Mouse (Mus musculus) thymus, adult 2 months (tissue): ENCODE data around the gene Hspa5. TPM values are rescaled to one million over a fixed set of nuclear protein-coding genes. Genes with fewer than 3 reads are reported as not detected.
"Not testable (repeated sequence)": the region's sequence is repeated elsewhere in the genome, so short reads cannot be mapped to it uniquely, and the experiment has no call there.

Experiments used
- DNase-seq: peaks from one replicate; pipeline ENCODE4 v3.0.0; 2021
- H3K27ac ChIP-seq: fragments of 200-500 bp; 2 replicates; pipeline ENCODE4 v1.5.1; 2012; ENCODE audit warnings: low read length, control low read depth; ENCODE audit not compliant: control insufficient read depth, insufficient read depth
- H3K27me3 ChIP-seq: fragments of 200-500 bp; 2 replicates; pipeline ENCODE4 v1.6.1; 2012; ENCODE audit warnings: mild to moderate bottlenecking, low read length, moderate library complexity, mixed read lengths; ENCODE audit not compliant: control insufficient read depth, insufficient read depth
- H3K36me3 ChIP-seq: fragments of 200-500 bp; 2 replicates; pipeline ENCODE4 v1.6.1; 2012; ENCODE audit warnings: mild to moderate bottlenecking, low read length, moderate library complexity; ENCODE audit not compliant: control insufficient read depth, insufficient read depth
- H3K4me1 ChIP-seq: fragments of 200-500 bp; replicated peaks from 2 replicates; pipeline ENCODE4 v1.6.1; 2012; ENCODE audit warnings: low read length; ENCODE audit not compliant: control insufficient read depth, insufficient read depth
- H3K4me3 ChIP-seq: fragments of 200-500 bp; 2 replicates; pipeline ENCODE4 v1.5.1; 2012; ENCODE audit warnings: mild to moderate bottlenecking, low read length, control low read depth, moderate library complexity; ENCODE audit not compliant: control insufficient read depth, insufficient read depth
- CTCF ChIP-seq: fragments of 200-500 bp; IDR thresholded peaks from 2 replicates; pipeline ENCODE4 v1.5.1; 2012; ENCODE audit warnings: mild to moderate bottlenecking, control low read depth, low read length, moderate library complexity, borderline replicate concordance; ENCODE audit not compliant: control insufficient read depth, poor library complexity, insufficient read depth; ENCODE audit errors: extremely low read depth
- POLR2A ChIP-seq: fragments of 200-500 bp; IDR thresholded peaks from 2 replicates; pipeline ENCODE4 v1.6.1; 2012; ENCODE audit warnings: mild to moderate bottlenecking, low read length, control low read depth, moderate library complexity; ENCODE audit not compliant: control insufficient read depth, poor library complexity, insufficient read depth; ENCODE audit errors: extremely low read depth
- WGBS: fragments of 180-500 bp; shearing (Covaris S2); methylation state at CpG from one replicate; pipeline ENCODE4 v1.1.7; 2018; 5-methylcytosine and 5-hydroxymethylcytosine counted together
- polyA plus RNA-seq: library from polyadenylated mRNA; depleted of rRNA; stranded (reverse); fragments of >200 nt; gene quantifications from 2 replicates; pipeline ENCODE4 v1.2.3, GENCODE M21; 2012

The Hspa5 gene
- polyA plus RNA-seq, 1 experiment = 376 TPM

- Histone ChIP-seq H3K4me3 (no peak overlapping the region), H3K27me3 (no peaks in the 10 kb centered on the region), H3K36me3 (peaks cover 5% of the 10 kb centered on the region), H3K4me1 (peaks cover 6% of the 10 kb centered on the region; the same call in 1 of the 2 replicates), H3K27ac (no peak overlapping the region)
- no peak for TF ChIP-seq CTCF
- 90% methylated on average over 1 of the region's 1 CpGs for WGBS
- no peak for DNase-seq
Observed at GRCm38 (mm10) chr2:34804815-34805214, 33.0 kb downstream of the Hspa5 start.

- no peak for TF ChIP-seq POLR2A
- no peak for TF ChIP-seq CTCF
- Histone ChIP-seq H3K4me3 (no peak overlapping the region), H3K4me1 (peaks cover 3% of the 10 kb centered on the region; the same call in 1 of the 2 replicates), H3K36me3 (peaks cover 12% of the 10 kb centered on the region), H3K27me3 (no peaks in the 10 kb centered on the region), H3K27ac (no peak overlapping the region)
- DNase-seq = no peak
- WGBS = 95% methylated on average over 10 of the region's 10 CpGs
Observed at GRCm38 (mm10) chr2:34805364-34805950, 33.7 kb downstream of the Hspa5 start.

- Histone ChIP-seq H3K4me3 (no peak overlapping the region), H3K36me3 (peaks cover 38% of the 10 kb centered on the region), H3K27me3 (no peaks in the 10 kb centered on the region), H3K27ac (no peak overlapping the region), H3K4me1 (peaks cover 3% of the 10 kb centered on the region; the same call in 1 of the 2 replicates)
- TF ChIP-seq CTCF = no peak
- no peak for TF ChIP-seq POLR2A
- WGBS = 52% methylated on average over 2 of the region's 2 CpGs
- DNase-seq = no peak
Observed at GRCm38 (mm10) chr2:34808057-34808456, 36.3 kb downstream of the Hspa5 start.

- 100% methylated on average over 1 of the region's 1 CpGs for WGBS
- Histone ChIP-seq H3K4me3 (no peak overlapping the region), H3K36me3 (peaks cover 50% of the 10 kb centered on the region), H3K4me1 (no peaks in the 10 kb centered on the region), H3K27me3 (no peaks in the 10 kb centered on the region), H3K27ac (no peak overlapping the region)
- no peak for DNase-seq
- TF ChIP-seq CTCF = no peak
- TF ChIP-seq POLR2A = no peak
Observed at GRCm38 (mm10) chr2:34809568-34809967, 37.8 kb downstream of the Hspa5 start.

- Histone ChIP-seq H3K27ac (no peak overlapping the region), H3K4me1 (no peaks in the 10 kb centered on the region), H3K27me3 (no peaks in the 10 kb centered on the region), H3K4me3 (no peak overlapping the region), H3K36me3 (peaks cover 55% of the 10 kb centered on the region)
- 95% methylated on average over 3 of the region's 3 CpGs for WGBS
- DNase-seq = no peak
- TF ChIP-seq POLR2A (no peak), CTCF (no peak)
Observed at GRCm38 (mm10) chr2:34810775-34811174, 39.0 kb downstream of the Hspa5 start.

GRCm38 (mm10) chr2:34812706-34813105 is 40.9 kb downstream of the Hspa5 start:
- Histone ChIP-seq H3K36me3 (peaks cover 65% of the 10 kb centered on the region), H3K4me3 (no peak overlapping the region), H3K4me1 (no peaks in the 10 kb centered on the region), H3K27ac (no peak overlapping the region), H3K27me3 (no peaks in the 10 kb centered on the region)
- DNase-seq = no peak
- TF ChIP-seq POLR2A = no peak
- TF ChIP-seq CTCF = no peak
- WGBS = 88% methylated on average over 7 of the region's 7 CpGs

GRCm38 (mm10) chr2:34815893-34816292 is 44.1 kb downstream of the Hspa5 start:
- H3K36me3 ChIP-seq = peaks cover 60% of the 10 kb centered on the region
- DNase-seq, H3K4me1 ChIP-seq, H3K4me3 ChIP-seq, H3K27me3 ChIP-seq, H3K27ac ChIP-seq: not testable (repeated sequence)
- WGBS = 96% methylated on average over 2 of the region's 2 CpGs
